Mouse (Mus musculus) forebrain, embryonic 14.5 days (tissue): ENCODE measurements around the gene Casp9. TPM values are rescaled to one million over a fixed set of nuclear protein-coding genes. Genes with fewer than 3 reads are reported as not detected.

Experiments
- ATAC-seq: fragments of 200-750 bp; cut with Nextera tagmentation; 2 replicates; pipeline ENCODE4 v1.8.0; 2017; ENCODE audit warnings: mild to moderate bottlenecking, moderate library complexity
- DNase-seq: peaks from one replicate; pipeline ENCODE4 v3.0.0-alpha.2; 2015; ENCODE audit warnings: low spot score
- H3K27ac ChIP-seq: fragments of 300-500 bp; sonication (generic); 2 replicates; pipeline ENCODE4 v1.5.1; 2014; ENCODE audit warnings: low read depth, mild to moderate bottlenecking, control low read depth, low read length, moderate library complexity
- H3K27me3 ChIP-seq: fragments of 300-500 bp; sonication (generic); replicated peaks from 2 replicates; pipeline ENCODE4 v1.6.1; 2014; ENCODE audit warnings: low read length, control low read depth, mixed read lengths; ENCODE audit not compliant: control insufficient read depth, insufficient read depth
- H3K36me3 ChIP-seq: fragments of 300-500 bp; sonication (generic); 2 replicates; pipeline ENCODE4 v1.6.1; 2014; ENCODE audit warnings: low read length, control low read depth; ENCODE audit not compliant: control insufficient read depth, insufficient read depth
- H3K4me1 ChIP-seq: fragments of 300-500 bp; sonication (generic); 2 replicates; pipeline ENCODE4 v1.6.1; 2014; ENCODE audit warnings: antibody characterized with exemption, low read length, control low read depth; ENCODE audit not compliant: control insufficient read depth, insufficient read depth
- H3K4me2 ChIP-seq: fragments of 300-500 bp; sonication (generic); 2 replicates; pipeline ENCODE4 v1.6.1; 2014; ENCODE audit warnings: mild to moderate bottlenecking, control low read depth, low read length
- H3K4me3 ChIP-seq: fragments of 300-500 bp; sonication (generic); 2 replicates; pipeline ENCODE4 v1.5.1; 2014; ENCODE audit warnings: low read depth, low read length, control low read depth
- H3K9ac ChIP-seq: fragments of 300-500 bp; sonication (generic); 2 replicates; pipeline ENCODE4 v1.6.1; 2014; ENCODE audit warnings: mild to moderate bottlenecking, low read length, control low read depth, moderate library complexity
- H3K9me3 ChIP-seq: fragments of 300-500 bp; sonication (generic); replicated peaks from 2 replicates; pipeline ENCODE4 v1.6.1; 2016; ENCODE audit warnings: low read length, control low read depth, mixed read lengths; ENCODE audit not compliant: control insufficient read depth
- WGBS: fragments of 180-500 bp; shearing (Covaris S2); extraction: QIAGEN DNeasy Blood & Tissue Kit; methylation state at CpG from one replicate; pipeline ENCODE4 v1.1.7; 2014; 5-methylcytosine and 5-hydroxymethylcytosine counted together
- polyA plus RNA-seq: library from polyadenylated mRNA; unstranded; fragments of >200 nt; fragmentation: Nextera tagmentation; extraction: Ambion mirVana; gene quantifications from 2 replicates; pipeline ENCODE4 v1.2.1, GENCODE M21; 2014

The Casp9 gene
- polyA plus RNA-seq, 1 experiment from 2014 or later: 8.3 TPM

- Histone ChIP-seq H3K9me3 (no peaks in the 10 kb centered on the region), H3K4me2 (no peak overlapping the region), H3K4me1 (no peaks in the 10 kb centered on the region), H3K27me3 (no peaks in the 10 kb centered on the region), H3K27ac (no peak overlapping the region), H3K36me3 (peaks cover 13% of the 10 kb centered on the region; the same call in 1 of the 2 replicates), H3K4me3 (no peak overlapping the region), H3K9ac (no peak overlapping the region)
- no peak for ATAC-seq
- DNase-seq: no peak
- WGBS: 94% methylated on average over 7 of the region's 7 CpGs
Observed at GRCm38 (mm10) chr4:141819316-141819715, 25.9 kb downstream of the Casp9 start.

- Histone ChIP-seq H3K4me1 (no peaks in the 10 kb centered on the region), H3K9me3 (no peaks in the 10 kb centered on the region), H3K9ac (no peak overlapping the region), H3K36me3 (peaks cover 1% of the 10 kb centered on the region; the same call in 1 of the 2 replicates), H3K4me3 (no peak overlapping the region), H3K4me2 (no peak overlapping the region), H3K27me3 (no peaks in the 10 kb centered on the region), H3K27ac (no peak overlapping the region)
- DNase-seq: no peak
- 76% methylated on average over 3 of the region's 3 CpGs for WGBS
- no peak for ATAC-seq
Observed at GRCm38 (mm10) chr4:141821178-141821577, 27.8 kb downstream of the Casp9 start.

- ATAC-seq (no peak), DNase-seq (no peak)
- WGBS: 80% methylated on average over 10 of the region's 10 CpGs
- H3K27me3 ChIP-seq: no peaks in the 10 kb centered on the region
- no peak overlapping the region for H3K9ac ChIP-seq
- H3K4me1 ChIP-seq: no peaks in the 10 kb centered on the region
- no peaks in the 10 kb centered on the region for H3K9me3 ChIP-seq
- H3K27ac ChIP-seq: no peak overlapping the region
- no peak overlapping the region for H3K4me2 ChIP-seq
- H3K36me3 ChIP-seq: no peaks in the 10 kb centered on the region
- H3K4me3 ChIP-seq: no peak overlapping the region
Observed at GRCm38 (mm10) chr4:141822089-141822488, 28.7 kb downstream of the Casp9 start.

- no peak for DNase-seq
Observed at GRCm38 (mm10) chr4:141822979-141823378, 29.6 kb downstream of the Casp9 start.

GRCm38 (mm10) chr4:141826060-141826459 is 32.6 kb downstream of the Casp9 start, which contains the start of gene Cela2a:
Cela2a (minus strand) TSS chr4:141826160.
- Histone ChIP-seq H3K4me2 (no peak within 1 kb of the TSS), H3K27me3 (no peaks in the 10 kb centered on the region), H3K4me3 (no peak within 1 kb of the TSS), H3K36me3 (no peaks in the 10 kb centered on the region), H3K4me1 (no peaks in the 10 kb centered on the region), H3K9ac (no peak within 1 kb of the TSS), H3K27ac (no peak within 1 kb of the TSS), H3K9me3 (no peaks in the 10 kb centered on the region)
- ATAC-seq: no peak
- WGBS: 67% methylated on average over 5 of the region's 5 CpGs
- no peak for DNase-seq

More at GRCm38 (mm10) chr4:141822979-141823378, 29.6 kb downstream of the Casp9 start:
- Histone ChIP-seq H3K27me3 (no peaks in the 10 kb centered on the region), H3K27ac (no peak overlapping the region), H3K4me3 (no peak overlapping the region), H3K9ac (no peak overlapping the region), H3K4me1 (no peaks in the 10 kb centered on the region), H3K9me3 (no peaks in the 10 kb centered on the region), H3K4me2 (no peak overlapping the region), H3K36me3 (no peaks in the 10 kb centered on the region)
- 72% methylated on average over 3 of the region's 3 CpGs for WGBS
- no peak for ATAC-seq

GRCm38 (mm10) chr4:141827401-141827800 is 34.0 kb downstream of the Casp9 start:
- Histone ChIP-seq H3K9me3 (no peaks in the 10 kb centered on the region), H3K27ac (no peak overlapping the region), H3K27me3 (no peaks in the 10 kb centered on the region), H3K4me3 (no peak overlapping the region), H3K36me3 (no peaks in the 10 kb centered on the region), H3K4me1 (no peaks in the 10 kb centered on the region), H3K4me2 (no peak overlapping the region), H3K9ac (no peak overlapping the region)
- no peak for DNase-seq
- WGBS: 92% methylated on average over 2 of the region's 2 CpGs
- ATAC-seq: no peak

GRCm38 (mm10) chr4:141828177-141828576 is 34.8 kb downstream of the Casp9 start:
- 80% methylated on average over 4 of the region's 4 CpGs for WGBS
- no peak for DNase-seq

GRCm38 (mm10) chr4:141830381-141830780 is 37.0 kb downstream of the Casp9 start:
- Histone ChIP-seq H3K27ac (no peak overlapping the region), H3K36me3 (no peaks in the 10 kb centered on the region), H3K4me3 (no peak overlapping the region), H3K9ac (no peak overlapping the region), H3K9me3 (no peaks in the 10 kb centered on the region), H3K27me3 (no peaks in the 10 kb centered on the region), H3K4me2 (no peak overlapping the region), H3K4me1 (no peaks in the 10 kb centered on the region)
- WGBS: 48% methylated on average over 11 of the region's 11 CpGs
- ATAC-seq (no peak), DNase-seq (no peak)

More at GRCm38 (mm10) chr4:141828177-141828576, 34.8 kb downstream of the Casp9 start:
- no peak overlapping the region for H3K4me3 ChIP-seq
- no peaks in the 10 kb centered on the region for H3K4me1 ChIP-seq
- no peaks in the 10 kb centered on the region for H3K27me3 ChIP-seq
- no peaks in the 10 kb centered on the region for H3K36me3 ChIP-seq
- no peak overlapping the region for H3K4me2 ChIP-seq
- no peak overlapping the region for H3K9ac ChIP-seq
- no peaks in the 10 kb centered on the region for H3K9me3 ChIP-seq
- no peak overlapping the region for H3K27ac ChIP-seq
- ATAC-seq: no peak

- Histone ChIP-seq H3K9me3 (no peaks in the 10 kb centered on the region), H3K4me2 (no peak overlapping the region), H3K9ac (no peak overlapping the region), H3K27ac (no peak overlapping the region), H3K36me3 (no peaks in the 10 kb centered on the region), H3K4me1 (no peaks in the 10 kb centered on the region), H3K27me3 (no peaks in the 10 kb centered on the region), H3K4me3 (no peak overlapping the region)
- ATAC-seq (no peak), DNase-seq (no peak)
- 83% methylated on average over 7 of the region's 7 CpGs for WGBS
Observed at GRCm38 (mm10) chr4:141831361-141831760, 37.9 kb downstream of the Casp9 start.
